Mouse (Mus musculus): ENCODE data around the gene Cdh13. TPM values are rescaled to one million over a fixed set of nuclear protein-coding genes. Genes with fewer than 3 reads are reported as not detected.

Gene Cdh13
- total and polyA plus RNA-seq, 3 experiments = 162 to 172 (median 163) TPM

DNA sequence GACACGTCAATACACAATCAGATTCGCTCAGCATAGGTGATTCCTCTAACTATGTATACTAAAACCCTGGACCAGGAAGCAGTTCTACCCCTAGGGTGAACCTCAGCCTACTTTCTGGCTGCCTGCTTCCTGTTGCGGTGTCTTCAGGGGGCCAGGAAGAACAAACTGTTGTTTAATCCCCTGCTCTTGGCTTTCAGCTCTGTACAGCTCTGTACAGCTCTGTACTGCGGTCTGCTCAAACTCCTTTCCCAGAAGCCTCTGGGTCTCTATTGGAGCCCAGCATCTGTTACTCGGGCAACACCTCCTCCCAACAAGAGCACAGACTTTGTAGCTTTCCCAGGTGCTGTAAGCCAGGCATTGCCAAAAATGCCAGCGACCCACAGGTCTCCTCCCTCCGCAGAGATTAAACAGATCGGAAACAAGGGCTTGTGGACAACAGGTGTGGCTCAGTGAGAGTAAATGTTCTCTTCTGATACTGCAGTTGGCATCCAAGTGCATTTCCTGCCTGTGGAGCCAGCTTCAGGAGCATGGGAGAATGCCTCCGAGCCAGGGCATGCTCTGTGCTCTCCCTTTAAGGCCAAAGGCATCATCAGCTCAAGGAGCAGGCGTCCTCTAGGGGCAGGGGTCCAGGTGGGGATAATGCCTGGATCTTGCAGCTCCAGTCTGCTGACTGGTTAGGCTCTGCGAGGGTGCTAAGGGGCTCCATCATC, 148.4 kb downstream of the Cdh13 start:
- intact Hi-C loops (cut with DNase I) = loop anchor here (2.0 kb wide), 1 partner anchor 81 kb away; no protein-coding TSS in a partner anchor
- no peak overlapping the region for H3K9ac ChIP-seq (ENCODE audit: low read depth, low read length)
- no peak overlapping the region for H3K4me3 ChIP-seq
- peaks cover 12% of the 10 kb centered on the region for H3K4me1 ChIP-seq (ENCODE audit: control insufficient read depth, insufficient read depth, low read length)
- H3K27ac ChIP-seq = peak overlapping the region; percentile 23
- H3K36me3 ChIP-seq (ENCODE audit: control insufficient read depth, insufficient read depth, low read length) = peaks cover 5% of the 10 kb centered on the region; the same call in 1 of the 2 replicates
- H3K27me3 ChIP-seq (ENCODE audit: control insufficient read depth, insufficient read depth, low read length) = no peaks in the 10 kb centered on the region
- peak in 1 of 2 experiments; percentile 24 for DNase-seq
- TF ChIP-seq CTCF (IDR thresholded peaks at IDR 0.05) (no peak), EP300 (IDR thresholded peaks at IDR 0.05; ENCODE audit: insufficient read depth, low read depth, low read length) (no peak), POLR2A (IDR thresholded peaks at IDR 0.05; ENCODE audit: insufficient read depth, low read depth, low read length) (no peak)
- WGBS = 62% methylated on average over 11 of the region's 11 CpGs
- peaks cover 2% of the 10 kb centered on the region for H3K79me2 ChIP-seq (replicated peaks; ENCODE audit: control insufficient read depth, insufficient read depth, low read length)

DNA sequence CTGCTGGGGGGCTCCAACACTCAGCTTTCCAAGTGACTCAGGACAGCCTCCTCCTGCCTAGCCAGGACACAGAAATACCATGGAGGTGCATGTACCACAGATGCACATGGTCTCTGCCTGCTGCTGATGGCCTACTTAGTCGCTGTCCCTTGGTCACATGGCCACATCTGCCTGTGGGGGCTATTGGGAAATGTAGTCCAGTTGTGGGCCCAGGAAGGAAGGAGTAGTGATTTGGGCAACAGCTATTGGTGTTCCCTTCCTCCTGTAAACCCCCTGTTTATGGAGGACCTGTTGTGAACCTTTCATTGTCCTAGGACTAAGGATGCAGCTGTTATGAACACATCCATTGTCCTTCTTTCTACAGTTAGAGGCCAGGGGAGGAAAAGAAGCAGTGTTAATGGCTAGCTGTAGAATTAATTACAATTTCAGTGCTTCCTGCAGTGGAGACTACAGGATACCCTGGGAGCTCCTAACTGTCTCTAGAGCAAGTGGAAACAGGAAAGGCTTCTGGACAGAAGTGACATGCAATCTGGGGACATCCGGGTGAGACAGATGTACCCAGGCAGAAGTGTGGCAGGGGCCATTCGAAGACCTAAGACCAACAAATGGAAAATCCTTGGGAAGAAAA, 150.1 kb downstream of the Cdh13 start:
- H3K36me3 ChIP-seq (ENCODE audit: control insufficient read depth, insufficient read depth, low read length) = peaks cover 5% of the 10 kb centered on the region; the same call in 1 of the 2 replicates
- H3K4me3 ChIP-seq = no peak overlapping the region
- H3K9ac ChIP-seq (ENCODE audit: low read depth, low read length) = no peak overlapping the region
- intact Hi-C loops (cut with DNase I) = loop anchor here (1.0 to 2.0 kb wide), 2 partner anchors 39 to 83 kb away; no protein-coding TSS in a partner anchor
- no peaks in the 10 kb centered on the region for H3K79me2 ChIP-seq (replicated peaks; ENCODE audit: control insufficient read depth, insufficient read depth, low read length)
- no peaks in the 10 kb centered on the region for H3K27me3 ChIP-seq (ENCODE audit: control insufficient read depth, insufficient read depth, low read length)
- H3K27ac ChIP-seq = peak overlapping the region; percentile 58
- TF ChIP-seq CTCF (IDR thresholded peaks at IDR 0.05) (no peak), POLR2A (IDR thresholded peaks at IDR 0.05; ENCODE audit: insufficient read depth, low read depth, low read length) (no peak), EP300 (IDR thresholded peaks at IDR 0.05; ENCODE audit: insufficient read depth, low read depth, low read length) (no peak)
- DNase-seq = peak; percentile 41 to 54
- H3K4me1 ChIP-seq (ENCODE audit: control insufficient read depth, insufficient read depth, low read length) = peaks cover 12% of the 10 kb centered on the region
- 53% methylated on average over 3 of the region's 3 CpGs for WGBS

GRCm38 (mm10) chr8:118436751-118437150, 153.2 kb downstream of the Cdh13 start:
- H3K27me3 ChIP-seq (ENCODE audit: control insufficient read depth, insufficient read depth, low read length) = no peaks in the 10 kb centered on the region
- H3K36me3 ChIP-seq (ENCODE audit: control insufficient read depth, insufficient read depth, low read length) = peaks cover 2% of the 10 kb centered on the region; the same call in 1 of the 2 replicates
- WGBS = 63% methylated on average over 5 of the region's 5 CpGs
- H3K4me3 ChIP-seq = no peak overlapping the region
- H3K4me1 ChIP-seq (ENCODE audit: control insufficient read depth, insufficient read depth, low read length) = peaks cover 12% of the 10 kb centered on the region
- H3K79me2 ChIP-seq (replicated peaks; ENCODE audit: control insufficient read depth, insufficient read depth, low read length) = no peaks in the 10 kb centered on the region
- H3K9ac ChIP-seq (ENCODE audit: low read depth, low read length) = no peak overlapping the region
- H3K27ac ChIP-seq = peak overlapping the region; percentile 8; the same call in 1 of the 2 replicates
- DNase-seq = peak in 1 of 2 experiments; percentile 13
- no peak for TF ChIP-seq CTCF (IDR thresholded peaks at IDR 0.05)
- TF ChIP-seq POLR2A (IDR thresholded peaks at IDR 0.05; ENCODE audit: insufficient read depth, low read depth, low read length) = no peak
- no peak for TF ChIP-seq EP300 (IDR thresholded peaks at IDR 0.05; ENCODE audit: insufficient read depth, low read depth, low read length)
- intact Hi-C loops (cut with DNase I) = loop anchor here (5.0 kb wide), 1 partner anchor 59 kb away; no protein-coding TSS in a partner anchor

DNA sequence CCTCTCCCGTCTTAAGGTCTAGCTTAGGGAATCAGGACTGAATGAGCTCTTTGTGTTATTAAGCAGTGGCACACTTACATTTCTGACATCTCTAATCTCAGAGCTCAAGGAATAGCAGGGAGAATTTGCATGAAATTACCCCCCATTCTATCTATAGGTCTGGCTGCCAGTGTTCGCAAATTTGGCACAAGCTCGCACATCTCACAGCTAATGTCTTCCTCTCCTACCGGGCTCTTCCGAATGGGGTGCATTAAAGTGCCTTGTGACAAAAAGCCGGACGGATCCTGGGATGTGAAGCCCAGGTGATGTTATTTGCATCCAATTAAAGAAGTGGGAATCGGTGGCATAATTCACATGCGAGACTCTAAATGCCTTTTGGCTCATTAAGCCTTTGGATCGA, 153.6 kb downstream of the Cdh13 start:
- DNase-seq = no peak
- H3K36me3 ChIP-seq (ENCODE audit: control insufficient read depth, insufficient read depth, low read length) = peaks cover 2% of the 10 kb centered on the region; the same call in 1 of the 2 replicates
- intact Hi-C loops (cut with DNase I) = loop anchor here (5.0 kb wide), 1 partner anchor 60 kb away; no protein-coding TSS in a partner anchor
- 81% methylated on average over 10 of the region's 10 CpGs for WGBS
- H3K27me3 ChIP-seq (ENCODE audit: control insufficient read depth, insufficient read depth, low read length) = no peaks in the 10 kb centered on the region
- H3K27ac ChIP-seq = no peak overlapping the region; the same call in 1 of the 2 replicates
- no peak for TF ChIP-seq EP300 (IDR thresholded peaks at IDR 0.05; ENCODE audit: insufficient read depth, low read depth, low read length)
- no peak overlapping the region for H3K4me3 ChIP-seq
- H3K9ac ChIP-seq (ENCODE audit: low read depth, low read length) = no peak overlapping the region
- H3K4me1 ChIP-seq (ENCODE audit: control insufficient read depth, insufficient read depth, low read length) = peaks cover 8% of the 10 kb centered on the region
- no peaks in the 10 kb centered on the region for H3K79me2 ChIP-seq (replicated peaks; ENCODE audit: control insufficient read depth, insufficient read depth, low read length)

- intact Hi-C loops (cut with DNase I) = loop anchor here (5.0 kb wide), 1 partner anchor 61 kb away; no protein-coding TSS in a partner anchor
- Histone ChIP-seq H3K4me1 (ENCODE audit: control insufficient read depth, insufficient read depth, low read length) (peaks cover 7% of the 10 kb centered on the region), H3K36me3 (ENCODE audit: control insufficient read depth, insufficient read depth, low read length) (peaks cover 2% of the 10 kb centered on the region; the same call in 1 of the 2 replicates), H3K4me3 (no peak overlapping the region), H3K79me2 (replicated peaks; ENCODE audit: control insufficient read depth, insufficient read depth, low read length) (no peaks in the 10 kb centered on the region), H3K27me3 (ENCODE audit: control insufficient read depth, insufficient read depth, low read length) (no peaks in the 10 kb centered on the region), H3K9ac (ENCODE audit: low read depth, low read length) (no peak overlapping the region), H3K27ac (peak overlapping the region; percentile 61)
- TF ChIP-seq EP300 (IDR thresholded peaks at IDR 0.05; ENCODE audit: insufficient read depth, low read depth, low read length) = peak; percentile 76; the same call in 1 of the 2 replicates
- TF ChIP-seq CTCF (IDR thresholded peaks at IDR 0.05) = no peak
- 53% methylated on average over 3 of the region's 3 CpGs for WGBS
- DNase-seq = peak; percentile 39 to 66
These were observed 154.3 kb downstream of the Cdh13 start for GRCm38 (mm10) chr8:118437874-118438273.

All from heart, adult 2 months (tissue).